Mouse (Mus musculus) MEL (cell line): ENCODE measurements around the gene Ccdc115.

Experiments
- CHD2 ChIP-seq: IDR thresholded peaks from 2 replicates; pipeline ENCODE4 v1.6.1; 2011; ENCODE audit warnings: low read length, improper control_type of control experiment
- CTCF ChIP-seq, 3 experiments: IDR thresholded peaks in 2 of 3; conservative IDR thresholded peaks in 1 of 3; 2 replicates each; pipeline ENCODE4 v1.5.1; 2011 to 2012; ENCODE audit warnings: low read length in 3 of 3, low read depth in 2 of 3, mild to moderate bottlenecking in 2 of 3, improper control_type of control experiment in 1 of 3, inconsistent platforms in 1 of 3, mixed read lengths in 1 of 3, moderate library complexity in 1 of 3; ENCODE audit not compliant: control insufficient read depth in 1 of 3, insufficient read depth in 1 of 3, poor library complexity in 1 of 3, severe bottlenecking in 1 of 3
- E2F4 ChIP-seq: IDR thresholded peaks from 2 replicates; pipeline ENCODE4 v1.6.1; 2011; ENCODE audit warnings: low read depth, low read length, improper control_type of control experiment, borderline replicate concordance
- HCFC1 ChIP-seq: IDR thresholded peaks from 2 replicates; pipeline ENCODE4 v1.6.1; 2012; ENCODE audit warnings: low read depth, mild to moderate bottlenecking, inconsistent platforms, low read length, improper control_type of control experiment, moderate library complexity
- MAX ChIP-seq: IDR thresholded peaks from 2 replicates; pipeline ENCODE4 v1.6.1; 2011; ENCODE audit warnings: low read length, improper control_type of control experiment
- MAZ ChIP-seq: IDR thresholded peaks from 2 replicates; pipeline ENCODE4 v1.6.1; 2012; ENCODE audit warnings: low read depth, mild to moderate bottlenecking, inconsistent platforms, low read length, improper control_type of control experiment
- POLR2A ChIP-seq, 2 experiments: IDR thresholded peaks; 2 replicates each; pipeline ENCODE4 v1.6.1; 2011 to 2012; ENCODE audit warnings: low read length in 2 of 2, mild to moderate bottlenecking in 2 of 2, control low read depth in 1 of 2, improper control_type of control experiment in 1 of 2, low read depth in 1 of 2, moderate library complexity in 1 of 2; ENCODE audit not compliant: control insufficient read depth in 1 of 2, insufficient read depth in 1 of 2, poor library complexity in 1 of 2
- SMC3 ChIP-seq: IDR thresholded peaks from 2 replicates; pipeline ENCODE4 v1.6.1; 2011; ENCODE audit warnings: low read depth, low read length, improper control_type of control experiment
- USF1 ChIP-seq: IDR thresholded peaks from 2 replicates; pipeline ENCODE4 v1.6.1; 2014; ENCODE audit warnings: low read depth, mild to moderate bottlenecking, inconsistent platforms, low read length, improper control_type of control experiment, moderate library complexity

DNA sequence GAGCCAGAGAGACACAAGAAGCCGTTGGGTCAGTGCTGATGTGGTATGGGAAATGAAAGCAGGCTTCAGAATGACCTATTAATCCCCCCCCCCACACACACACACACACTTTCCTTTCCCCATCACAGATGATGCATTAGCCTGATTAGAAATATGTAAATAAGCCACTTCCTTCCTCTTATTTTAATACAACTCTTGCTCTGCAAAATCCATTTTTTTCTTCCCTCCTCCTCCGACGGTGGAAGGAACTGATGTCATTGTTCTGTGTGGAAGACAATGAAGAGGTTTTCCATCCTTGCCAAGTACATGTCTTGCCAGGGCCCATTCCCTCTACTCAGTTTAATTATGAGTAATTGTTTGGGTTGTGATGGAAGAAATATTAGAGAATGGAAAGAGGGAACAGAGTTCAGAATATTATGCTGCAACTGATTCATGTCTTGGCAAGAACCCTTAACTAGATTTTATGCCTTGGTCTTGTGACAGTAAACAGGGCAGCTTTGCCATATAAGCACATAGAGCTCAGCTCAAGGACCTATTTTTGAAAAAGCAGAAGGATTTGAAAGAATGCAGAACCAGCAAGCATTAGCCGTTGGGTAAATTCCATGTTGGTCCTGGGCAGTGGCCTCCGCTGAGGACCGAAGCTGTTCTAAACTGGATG is 50.1 kb downstream of the Ccdc115 start:
- TF ChIP-seq CHD2, result no peak
- TF ChIP-seq POLR2A (IDR thresholded peaks at IDR 0.05; ENCODE audit: control insufficient read depth in 1 of 2, insufficient read depth in 1 of 2, low read depth in 1 of 2, low read length in 2 of 2, poor library complexity in 1 of 2), result no peak
- no peak for TF ChIP-seq HCFC1
- no peak for TF ChIP-seq MAZ
- no peak for TF ChIP-seq MAX
- TF ChIP-seq E2F4, result no peak
- TF ChIP-seq CTCF (IDR thresholded peaks at IDR 0.05 in 2 of 3, conservative IDR thresholded peaks at IDR 0.05 in 1 of 3; ENCODE audit: control insufficient read depth in 1 of 3, insufficient read depth in 1 of 3, low read depth in 2 of 3, low read length in 3 of 3, poor library complexity in 1 of 3, severe bottlenecking in 1 of 3), result no peak
- TF ChIP-seq USF1, result no peak
- no peak for TF ChIP-seq SMC3
